Mouse (Mus musculus) heart, postnatal 0 days (tissue): ENCODE measurements around the gene Etfdh. TPM values are rescaled to one million over a fixed set of nuclear protein-coding genes. Genes with fewer than 3 reads are reported as not detected.

Source experiments
- ATAC-seq: fragments of 200-750 bp; cut with Nextera tagmentation; 2 replicates; pipeline ENCODE4 v1.8.0; 2017; ENCODE audit warnings: low read depth, moderate number of reproducible peaks, moderate library complexity; ENCODE audit not compliant: insufficient read depth
- DNase-seq: peaks from one replicate; pipeline ENCODE4 v3.0.0-alpha.2; 2016; ENCODE audit warnings: low spot score
- H3K27ac ChIP-seq: fragments of 300-500 bp; sonication (generic); 2 replicates; pipeline ENCODE4 v1.5.1; 2014; ENCODE audit warnings: low read depth, mild to moderate bottlenecking
- H3K27me3 ChIP-seq: fragments of 300-500 bp; sonication (generic); 2 replicates; pipeline ENCODE4 v1.6.1; 2014; ENCODE audit warnings: low read length, mixed read lengths; ENCODE audit not compliant: control insufficient read depth, insufficient read depth
- H3K36me3 ChIP-seq: fragments of 300-500 bp; sonication (generic); replicated peaks from 2 replicates; pipeline ENCODE4 v1.6.1; 2014; ENCODE audit warnings: low read length, mixed read lengths; ENCODE audit not compliant: control insufficient read depth, insufficient read depth
- H3K4me1 ChIP-seq: fragments of 300-500 bp; sonication (generic); 2 replicates; pipeline ENCODE4 v1.6.1; 2014; ENCODE audit warnings: antibody characterized with exemption; ENCODE audit not compliant: control insufficient read depth, insufficient read depth
- H3K4me2 ChIP-seq: fragments of 300-500 bp; sonication (generic); 2 replicates; pipeline ENCODE4 v1.6.1; 2014; ENCODE audit warnings: low read depth, mild to moderate bottlenecking, low read length, moderate library complexity
- H3K4me3 ChIP-seq: fragments of 300-500 bp; sonication (generic); 2 replicates; pipeline ENCODE4 v1.5.1; 2014; ENCODE audit warnings: low read depth, low read length
- H3K9ac ChIP-seq: fragments of 300-500 bp; sonication (generic); replicated peaks from 2 replicates; pipeline ENCODE4 v1.6.1; 2014; ENCODE audit warnings: low read depth, low read length, mixed read lengths
- H3K9me3 ChIP-seq: fragments of 300-500 bp; sonication (generic); replicated peaks from 2 replicates; pipeline ENCODE4 v1.6.1; 2016; ENCODE audit warnings: low read length; ENCODE audit not compliant: control insufficient read depth
- CTCF ChIP-seq: IDR thresholded peaks from 2 replicates; pipeline ENCODE4 v1.5.1; 2016; ENCODE audit warnings: antibody characterized with exemption, control low read depth, low read depth
- EP300 ChIP-seq: IDR thresholded peaks from 2 replicates; pipeline ENCODE4 v1.6.1; 2016; ENCODE audit warnings: antibody characterized with exemption, low read depth
- WGBS: fragments of 180-500 bp; shearing (Covaris S2); extraction: QIAGEN DNeasy Blood & Tissue Kit; methylation state at CpG from one replicate; pipeline ENCODE4 v1.1.7; 2014; 5-methylcytosine and 5-hydroxymethylcytosine counted together
- polyA plus RNA-seq: library from polyadenylated mRNA; unstranded; fragments of >200 nt; fragmentation: Nextera tagmentation; extraction: Ambion mirVana; gene quantifications from 2 replicates; pipeline ENCODE4 v1.2.1, GENCODE M21; 2015
- total RNA-seq: library from RNA; depleted of rRNA; stranded (reverse); fragments of >200 nt; gene quantifications from 2 replicates; pipeline ENCODE4 v1.2.3, GENCODE M21; 2014; ENCODE audit warnings: low replicate concordance

Etfdh gene
- total and polyA plus RNA-seq, 2 experiments from 2014 or later: 288 to 518 TPM

- no peak overlapping the region for H3K4me3 ChIP-seq
- WGBS: 82% methylated on average over 2 of the region's 2 CpGs
- H3K36me3 ChIP-seq: peaks cover 9% of the 10 kb centered on the region
- no peak overlapping the region for H3K4me2 ChIP-seq
- ATAC-seq (no peak), DNase-seq (no peak)
- TF ChIP-seq EP300 (no peak), CTCF (no peak)
- no peak overlapping the region for H3K9ac ChIP-seq
- no peak overlapping the region for H3K27ac ChIP-seq
- H3K4me1 ChIP-seq: peaks cover 6% of the 10 kb centered on the region; the same call in 1 of the 2 replicates
- no peaks in the 10 kb centered on the region for H3K27me3 ChIP-seq
- H3K9me3 ChIP-seq: no peaks in the 10 kb centered on the region
These were observed 39.6 kb downstream of the Etfdh start for GRCm38 (mm10) chr3:79589671-79590070.

GRCm38 (mm10) chr3:79586804-79587203, 42.5 kb downstream of the Etfdh start:
- peak; percentile 99 for TF ChIP-seq CTCF
- TF ChIP-seq EP300: no peak
- Histone ChIP-seq H3K27me3 (no peaks in the 10 kb centered on the region), H3K4me3 (no peak overlapping the region), H3K9me3 (no peaks in the 10 kb centered on the region), H3K4me1 (no peaks in the 10 kb centered on the region), H3K9ac (no peak overlapping the region), H3K36me3 (no peaks in the 10 kb centered on the region), H3K4me2 (no peak overlapping the region), H3K27ac (no peak overlapping the region)
- WGBS: 4% methylated on average over 6 of the region's 6 CpGs
- ATAC-seq (peak; percentile 73), DNase-seq (peak; percentile 87)

- no peak overlapping the region for H3K27ac ChIP-seq
- TF ChIP-seq EP300 (no peak), CTCF (no peak)
- no peaks in the 10 kb centered on the region for H3K9me3 ChIP-seq
- no peak overlapping the region for H3K9ac ChIP-seq
- H3K4me1 ChIP-seq: 0 out of 2 replicates have a peak, but pooled peaks cover 4% of the 10 kb centered on the region
- ATAC-seq (no peak), DNase-seq (no peak)
- H3K4me3 ChIP-seq: no peak overlapping the region
- no peaks in the 10 kb centered on the region for H3K36me3 ChIP-seq
- 57% methylated on average over 5 of the region's 5 CpGs for WGBS
- H3K27me3 ChIP-seq: no peaks in the 10 kb centered on the region
- H3K4me2 ChIP-seq: no peak overlapping the region
These were observed 49.3 kb downstream of the Etfdh start for GRCm38 (mm10) chr3:79579891-79580575.

- no peak for ATAC-seq
These were observed 51.1 kb downstream of the Etfdh start for GRCm38 (mm10) chr3:79578164-79578563.

GRCm38 (mm10) chr3:79577606-79578005, 51.7 kb downstream of the Etfdh start:
- Histone ChIP-seq H3K27ac (no peak overlapping the region), H3K9ac (no peak overlapping the region), H3K9me3 (no peaks in the 10 kb centered on the region), H3K36me3 (no peaks in the 10 kb centered on the region), H3K4me3 (no peak overlapping the region), H3K27me3 (no peaks in the 10 kb centered on the region), H3K4me2 (no peak overlapping the region), H3K4me1 (0 out of 2 replicates have a peak, but pooled peaks cover 4% of the 10 kb centered on the region)
- DNase-seq: no peak
- TF ChIP-seq CTCF: no peak
- TF ChIP-seq EP300: no peak
- ATAC-seq: no peak
- WGBS: 40% methylated on average over 6 of the region's 6 CpGs

More at GRCm38 (mm10) chr3:79578164-79578563, 51.1 kb downstream of the Etfdh start:
- DNase-seq: no peak
- 0 out of 2 replicates have a peak, but pooled peaks cover 4% of the 10 kb centered on the region for H3K4me1 ChIP-seq
- 79% methylated on average over 6 of the region's 6 CpGs for WGBS
- H3K9me3 ChIP-seq: no peaks in the 10 kb centered on the region
- TF ChIP-seq CTCF: no peak
- no peak for TF ChIP-seq EP300
- H3K27me3 ChIP-seq: no peaks in the 10 kb centered on the region
- no peak overlapping the region for H3K4me2 ChIP-seq
- no peak overlapping the region for H3K27ac ChIP-seq
- no peak overlapping the region for H3K9ac ChIP-seq
- no peaks in the 10 kb centered on the region for H3K36me3 ChIP-seq
- no peak overlapping the region for H3K4me3 ChIP-seq
